Mouse (Mus musculus) myocyte (in vitro differentiated cells): Measurements from ENCODE around the gene Ociad2. TPM values are rescaled to one million over a fixed set of nuclear protein-coding genes. Genes with fewer than 3 reads are reported as not detected.
A peak's percentile ranks its signal among the peaks of the same experiment; 100 is the strongest.

Source experiments
- H3K27me3 ChIP-seq: one replicate; pipeline ENCODE4 v1.6.1; 2011; ENCODE audit not compliant: control insufficient read depth, insufficient read depth, insufficient read length
- H3K36me3 ChIP-seq: one replicate; pipeline ENCODE4 v1.6.1; 2011; ENCODE audit not compliant: control insufficient read depth, insufficient read depth
- H3K4me2 ChIP-seq: one replicate; pipeline ENCODE4 v1.6.1; 2011; ENCODE audit warnings: low read depth, control low read depth
- H3K4me3 ChIP-seq: one replicate; pipeline ENCODE4 v1.5.1; 2011; ENCODE audit warnings: mild to moderate bottlenecking, control low read depth, moderate library complexity
- H3K79me2 ChIP-seq: one replicate; pipeline ENCODE4 v1.6.1; 2011; ENCODE audit not compliant: control insufficient read depth, insufficient read depth
- H3ac ChIP-seq: one replicate; pipeline ENCODE4 v1.6.1; 2011; ENCODE audit not compliant: control insufficient read depth, insufficient read length
- CEBPB ChIP-seq: IDR thresholded peaks from 2 replicates; pipeline ENCODE4 v1.6.1; 2011; ENCODE audit warnings: mild to moderate bottlenecking, moderate library complexity; ENCODE audit not compliant: poor library complexity, insufficient read depth, severe bottlenecking
- E2F4 ChIP-seq: IDR thresholded peaks from one replicate; pipeline ENCODE4 v1.6.1; 2011; ENCODE audit warnings: mild to moderate bottlenecking, control low read depth, moderate library complexity; ENCODE audit not compliant: insufficient read depth
- MAX ChIP-seq: IDR thresholded peaks from one replicate; pipeline ENCODE4 v1.6.1; 2011; ENCODE audit warnings: low read depth, mild to moderate bottlenecking, control low read depth
- MYOD1 ChIP-seq, 3 experiments: IDR thresholded peaks; one replicate each; pipeline ENCODE4 v1.6.1; 2011; ENCODE audit warnings: control low read depth in 2 of 3, low read depth in 2 of 3, mild to moderate bottlenecking in 2 of 3, moderate library complexity in 1 of 3; ENCODE audit not compliant: insufficient read length in 2 of 3, control insufficient read depth in 1 of 3
- MYOG ChIP-seq, 3 experiments: IDR thresholded peaks; one replicate each; pipeline ENCODE4 v1.6.1; 2011; ENCODE audit warnings: control low read depth in 2 of 3, low read depth in 2 of 3, mild to moderate bottlenecking in 2 of 3; ENCODE audit not compliant: insufficient read length in 2 of 3, control insufficient read depth in 1 of 3, insufficient read depth in 1 of 3
- POLR2A ChIP-seq: IDR thresholded peaks from one replicate; pipeline ENCODE4 v1.6.1; 2011; ENCODE audit warnings: low read depth, mild to moderate bottlenecking, control low read depth, moderate library complexity; ENCODE audit not compliant: insufficient read length
- POLR2AphosphoS2 ChIP-seq: IDR thresholded peaks from one replicate; pipeline ENCODE4 v1.6.1; 2011; ENCODE audit warnings: low read depth, control low read depth; ENCODE audit not compliant: insufficient read length
- REST ChIP-seq: IDR thresholded peaks from one replicate; pipeline ENCODE4 v1.6.1; 2011; ENCODE audit warnings: mild to moderate bottlenecking, control low read depth, moderate library complexity; ENCODE audit not compliant: insufficient read depth, insufficient read length
- SRF ChIP-seq: IDR thresholded peaks from one replicate; pipeline ENCODE4 v1.6.1; 2011; ENCODE audit warnings: low read depth; ENCODE audit not compliant: control insufficient read depth, insufficient read length
- TCF12 ChIP-seq: IDR thresholded peaks from one replicate; pipeline ENCODE4 v1.6.1; 2011; ENCODE audit warnings: mild to moderate bottlenecking, control low read depth; ENCODE audit not compliant: poor library complexity, insufficient read depth, severe bottlenecking
- TCF3 ChIP-seq: IDR thresholded peaks from one replicate; pipeline ENCODE4 v1.6.1; 2011; ENCODE audit warnings: low read depth, control low read depth; ENCODE audit not compliant: insufficient read length
- USF1 ChIP-seq: IDR thresholded peaks from one replicate; pipeline ENCODE4 v1.6.1; 2011; ENCODE audit warnings: low read depth, mild to moderate bottlenecking, control low read depth, moderate library complexity
- polyA plus RNA-seq: library from polyadenylated mRNA; unstranded; fragments of >200 nt; fragmentation: generic; extraction: Trizol; gene quantifications from one replicate; pipeline ENCODE4 v1.2.1, GENCODE M21; 2012; ENCODE audit warnings: missing spikeins

Ociad2 gene
- polyA plus RNA-seq, 1 experiment: 4.1 TPM

GRCm38 (mm10) chr5:73292502-73293457 is 48.0 kb downstream of the Ociad2 start, which contains the start of gene Ociad1:
Gene Ociad1, plus strand, starts transcription at chr5:73292784.
- Histone ChIP-seq H3K4me3 (peak within 1 kb of the TSS; percentile 84), H3K27me3 (no peaks in the 10 kb centered on the region), H3ac (peak within 1 kb of the TSS; percentile 55), H3K4me2 (peak within 1 kb of the TSS; percentile 83), H3K36me3 (peaks cover 17% of the 10 kb centered on the region), H3K79me2 (peaks cover 50% of the 10 kb centered on the region)
- 0 out of 2 replicates have a peak, but pooled peaks have one; percentile 13 for TF ChIP-seq CEBPB
- TF ChIP-seq MYOD1 (IDR thresholded peaks at IDR 0.05; ENCODE audit: control insufficient read depth in 1 of 3, insufficient read length in 2 of 3, low read depth in 2 of 3): no peak
- peak; percentile 81 for TF ChIP-seq POLR2AphosphoS2
- no peak for TF ChIP-seq TCF12
- peak; percentile 85 for TF ChIP-seq POLR2A

- Histone ChIP-seq H3K36me3 (no peaks in the 10 kb centered on the region), H3K27me3 (no peaks in the 10 kb centered on the region), H3K4me3 (no peak overlapping the region), H3ac (no peak overlapping the region), H3K79me2 (peaks cover 23% of the 10 kb centered on the region), H3K4me2 (peak overlapping the region; percentile 14)
- TF ChIP-seq SRF (no peak), REST (no peak), CEBPB (no peak), POLR2A (no peak)
These were observed 50.9 kb downstream of the Ociad2 start for GRCm38 (mm10) chr5:73289900-73290299.

GRCm38 (mm10) chr5:73286603-73287002 is 54.2 kb downstream of the Ociad2 start:
- H3K27me3 ChIP-seq: no peaks in the 10 kb centered on the region
- TF ChIP-seq POLR2AphosphoS2: no peak
- TF ChIP-seq TCF12: no peak
- no peak for TF ChIP-seq CEBPB
- TF ChIP-seq MAX: no peak
- no peak for TF ChIP-seq SRF
- no peak for TF ChIP-seq POLR2A
- no peak for TF ChIP-seq USF1
- no peak for TF ChIP-seq MYOG (IDR thresholded peaks at IDR 0.05; ENCODE audit: control insufficient read depth in 1 of 3, insufficient read depth in 1 of 3, insufficient read length in 2 of 3, low read depth in 2 of 3)
- TF ChIP-seq E2F4: no peak
- TF ChIP-seq REST: no peak
- no peak for TF ChIP-seq MYOD1 (IDR thresholded peaks at IDR 0.05; ENCODE audit: control insufficient read depth in 1 of 3, insufficient read length in 2 of 3, low read depth in 2 of 3)
- TF ChIP-seq TCF3: no peak
- no peaks in the 10 kb centered on the region for H3K36me3 ChIP-seq
- H3K79me2 ChIP-seq: no peaks in the 10 kb centered on the region
- no peak overlapping the region for H3K4me2 ChIP-seq
- H3K4me3 ChIP-seq: no peak overlapping the region
- H3ac ChIP-seq: no peak overlapping the region

GRCm38 (mm10) chr5:73285470-73285978 is 55.3 kb downstream of the Ociad2 start:
- Histone ChIP-seq H3K4me2 (no peak overlapping the region), H3K79me2 (no peaks in the 10 kb centered on the region), H3ac (no peak overlapping the region), H3K36me3 (no peaks in the 10 kb centered on the region), H3K4me3 (no peak overlapping the region), H3K27me3 (no peaks in the 10 kb centered on the region)
- TF ChIP-seq MAX: no peak
- no peak for TF ChIP-seq E2F4
- no peak for TF ChIP-seq CEBPB
- no peak for TF ChIP-seq POLR2A
- TF ChIP-seq USF1: no peak
- no peak for TF ChIP-seq REST
- TF ChIP-seq SRF: no peak
- TF ChIP-seq MYOG (IDR thresholded peaks at IDR 0.05; ENCODE audit: control insufficient read depth in 1 of 3, insufficient read depth in 1 of 3, insufficient read length in 2 of 3, low read depth in 2 of 3): no peak
- TF ChIP-seq TCF12: no peak
- no peak for TF ChIP-seq POLR2AphosphoS2
- no peak for TF ChIP-seq TCF3
- no peak for TF ChIP-seq MYOD1 (IDR thresholded peaks at IDR 0.05; ENCODE audit: control insufficient read depth in 1 of 3, insufficient read length in 2 of 3, low read depth in 2 of 3)
